Mouse (Mus musculus) c-Kit-positive CD71-negative TER-119-negative erythroid progenitor cells, embryonic 14.5 days (primary cell): ENCODE results near the gene Fam166b.

Experiments
- DNase-seq: peaks from one replicate; pipeline ENCODE4 v3.0.0-alpha.2; 2013; ENCODE audit warnings: low read depth

Fam166b gene

DNA sequence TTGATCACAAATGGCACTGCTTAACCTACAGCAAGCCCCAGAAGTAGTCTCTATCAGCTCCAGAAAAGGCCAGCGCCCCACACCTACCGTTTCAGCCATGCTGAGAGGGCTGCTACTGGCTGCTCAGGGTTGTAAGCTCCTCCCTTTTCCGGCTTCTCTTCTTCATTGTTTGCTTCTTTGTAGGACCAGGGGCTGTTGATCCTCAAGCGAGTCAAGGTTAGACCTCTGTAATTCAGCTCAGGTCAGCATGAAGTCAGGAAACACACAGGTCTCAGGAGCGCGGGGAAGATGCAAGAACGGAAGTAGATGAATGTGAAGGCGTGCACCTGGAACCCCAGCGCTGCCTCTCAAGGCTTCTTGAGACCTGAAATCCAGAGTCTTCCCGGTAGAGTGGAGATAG lies 24.2 kb downstream of the Fam166b start:
- DNase-seq = no peak

DNA sequence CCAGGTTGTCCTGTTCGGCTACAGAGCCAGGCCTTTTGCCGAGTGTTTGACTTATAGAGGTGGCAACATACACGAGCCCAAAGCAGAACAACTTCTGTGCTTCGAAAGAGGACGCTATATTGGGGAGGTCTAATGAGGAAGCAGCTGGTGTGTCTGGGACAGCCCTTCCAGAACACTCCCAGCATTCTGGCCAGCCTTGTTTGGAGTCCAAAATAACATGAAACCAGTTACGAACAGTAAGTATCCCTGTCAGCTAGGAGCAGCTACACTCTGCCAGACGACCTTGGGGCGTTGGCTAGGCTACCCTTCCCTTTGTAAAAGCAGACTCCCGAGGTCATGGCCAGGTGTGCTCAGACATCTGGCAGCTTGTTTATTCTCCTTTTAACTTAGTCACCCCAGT lies 26.7 kb downstream of the Fam166b start:
- DNase-seq = no peak

DNA sequence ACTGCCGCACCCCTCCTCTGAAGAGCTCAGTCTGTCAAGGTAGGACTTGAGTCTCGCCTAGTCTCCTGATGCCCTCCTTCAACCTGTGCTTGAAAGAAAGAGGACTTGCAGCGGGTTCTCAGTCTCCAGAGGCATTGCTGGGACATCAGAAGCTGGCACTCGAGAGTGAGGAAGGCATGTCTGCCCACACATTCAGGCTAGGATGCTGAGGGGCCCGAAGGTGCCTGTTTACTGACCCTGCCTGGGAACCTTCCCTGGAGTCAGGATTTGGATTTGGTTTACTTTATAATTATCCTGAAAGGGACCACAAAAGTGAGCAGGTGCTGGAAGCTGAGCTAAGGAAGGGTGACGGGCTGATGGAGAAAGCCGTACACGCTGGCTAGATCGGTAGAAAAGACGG lies 27.4 kb downstream of the Fam166b start:
- DNase-seq = no peak

DNA sequence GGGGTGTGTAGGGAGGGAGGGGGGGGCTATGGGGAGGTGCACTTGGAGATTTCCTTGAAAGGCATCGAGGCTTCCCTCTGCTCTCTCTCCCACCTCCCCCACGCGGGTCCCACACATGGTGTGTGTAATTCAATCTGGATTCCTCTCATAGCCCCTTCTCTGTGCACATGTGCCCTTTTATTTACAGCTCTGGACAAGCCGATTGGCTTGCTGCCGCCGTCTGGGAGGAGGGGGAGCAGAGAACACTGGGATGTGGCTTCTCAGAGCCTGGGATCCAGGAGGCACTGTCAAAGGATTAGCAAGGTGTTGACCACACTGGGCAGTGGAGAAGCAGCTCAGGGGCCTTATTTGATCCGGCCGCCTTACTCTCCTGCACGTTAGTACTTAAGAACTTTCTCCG lies 28.0 kb downstream of the Fam166b start:
- DNase-seq = no peak

DNA sequence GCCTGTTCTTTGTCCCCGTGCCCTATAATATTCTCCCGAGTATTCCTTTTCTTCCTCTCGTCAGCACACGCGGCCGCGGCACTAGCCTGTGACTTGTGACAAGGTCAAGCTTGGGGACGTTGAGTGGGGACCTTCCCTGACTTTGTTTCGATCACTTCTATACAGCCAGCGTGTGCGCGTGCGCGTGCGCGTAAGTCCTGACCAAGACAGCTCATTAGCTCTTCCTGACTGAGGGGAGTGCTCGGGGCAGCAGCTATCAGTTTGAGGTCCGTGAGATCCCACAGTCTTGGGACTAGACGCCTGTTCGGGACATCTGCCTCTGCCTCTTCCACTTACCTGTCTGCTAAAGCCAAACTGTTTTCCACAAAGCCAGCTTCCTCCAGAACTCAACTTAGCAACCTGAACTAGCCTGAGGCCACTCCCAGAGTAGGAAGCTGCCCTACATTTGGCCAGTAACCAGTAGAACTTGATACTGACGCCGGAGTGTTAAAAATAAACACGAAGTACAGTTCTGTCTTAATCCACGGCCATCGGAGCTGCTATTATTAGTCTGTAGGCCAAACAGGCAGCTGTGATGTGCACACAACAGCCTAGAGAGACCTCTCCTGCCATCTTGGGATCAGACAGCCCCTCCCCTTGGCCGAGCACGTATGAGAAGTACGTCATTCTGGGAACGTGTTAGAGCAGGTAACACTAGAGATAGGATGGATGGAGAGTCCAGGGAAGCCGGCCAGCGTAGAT lies 29.4 kb downstream of the Fam166b start:
- DNase-seq = no peak

DNA sequence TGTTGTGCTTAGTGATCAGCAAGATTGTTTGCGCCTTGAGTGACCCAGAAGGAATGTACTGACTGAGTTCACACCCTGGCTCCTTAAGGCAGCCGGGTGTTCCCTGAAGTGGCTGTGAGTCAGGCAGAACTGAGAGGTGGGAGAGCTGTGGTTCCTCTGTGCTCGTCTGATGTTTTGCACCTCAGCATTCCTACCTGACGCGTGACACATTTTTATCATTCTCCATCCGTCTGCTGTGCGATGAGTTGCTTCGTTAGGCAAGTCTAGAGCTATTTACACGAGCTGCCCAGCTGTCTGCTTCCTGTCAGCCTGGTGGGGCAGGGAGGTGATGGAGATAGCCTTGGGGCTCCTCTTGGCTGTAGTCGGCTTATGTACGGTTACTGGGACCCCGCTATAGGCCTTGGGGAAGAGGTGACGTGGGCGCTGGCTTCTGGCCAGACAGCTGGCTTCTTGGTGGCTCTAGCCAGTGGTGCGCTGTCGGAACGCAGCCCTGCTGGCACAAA lies 30.1 kb downstream of the Fam166b start:
- DNase-seq = no peak

DNA sequence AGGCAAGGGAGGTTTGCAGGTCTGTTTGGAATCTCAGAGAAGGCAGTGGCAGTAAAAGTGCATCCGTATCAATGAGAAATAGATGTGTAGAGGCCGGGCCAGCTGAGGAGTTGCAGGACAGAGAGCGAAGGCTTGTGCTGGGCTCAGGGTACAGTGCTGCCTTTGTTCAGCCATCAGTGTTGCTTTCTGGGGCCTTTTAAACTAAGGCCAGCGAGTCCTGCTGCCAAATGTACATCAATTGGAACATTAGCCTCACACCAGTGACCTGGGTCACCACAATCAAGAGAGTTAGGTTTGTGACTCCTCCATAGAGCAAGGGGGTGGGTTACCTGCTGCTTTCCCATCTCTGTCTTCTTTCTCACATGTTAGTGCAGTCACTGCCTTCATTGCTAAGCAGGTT lies 30.9 kb downstream of the Fam166b start:
- DNase-seq = no peak

DNA sequence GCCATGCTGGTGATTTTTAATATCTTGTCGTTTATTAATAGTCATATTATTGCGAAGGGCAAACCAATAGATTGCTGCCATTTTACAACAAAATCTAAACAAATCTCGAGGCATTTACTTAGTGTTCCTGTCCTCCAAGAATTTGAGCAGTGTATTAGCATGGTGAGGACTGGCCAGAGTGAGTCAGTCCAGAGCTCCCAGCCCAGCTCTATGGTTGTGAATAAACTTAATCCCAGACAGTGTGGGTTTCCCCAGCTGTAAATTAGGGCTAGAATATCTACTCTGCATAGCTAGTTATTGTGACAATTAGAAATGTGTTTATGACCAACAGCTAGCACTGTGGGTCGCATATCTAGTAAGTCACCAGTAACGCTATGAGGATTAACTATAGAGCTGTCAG lies 32.6 kb downstream of the Fam166b start:
- no peak for DNase-seq

DNA sequence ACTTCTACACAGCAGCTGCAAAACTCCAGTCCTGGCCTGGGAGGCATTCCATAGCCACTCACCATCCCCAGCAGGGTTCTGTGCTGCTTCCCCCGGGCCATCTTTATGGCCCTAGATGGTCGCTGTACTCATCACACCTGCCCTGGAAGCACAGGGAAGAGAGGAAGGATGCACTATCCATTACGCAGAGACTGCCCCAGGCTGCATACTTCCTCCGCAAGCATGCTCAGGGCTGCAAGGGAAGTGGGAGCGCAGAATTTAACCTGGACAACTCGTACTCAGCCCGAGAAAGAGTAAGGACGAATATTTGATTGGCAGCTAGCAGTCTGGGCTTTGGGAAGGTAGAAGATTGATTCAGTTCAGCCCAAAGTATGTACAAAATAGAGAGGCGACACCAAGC lies 33.1 kb downstream of the Fam166b start:
- DNase-seq = no peak

DNA sequence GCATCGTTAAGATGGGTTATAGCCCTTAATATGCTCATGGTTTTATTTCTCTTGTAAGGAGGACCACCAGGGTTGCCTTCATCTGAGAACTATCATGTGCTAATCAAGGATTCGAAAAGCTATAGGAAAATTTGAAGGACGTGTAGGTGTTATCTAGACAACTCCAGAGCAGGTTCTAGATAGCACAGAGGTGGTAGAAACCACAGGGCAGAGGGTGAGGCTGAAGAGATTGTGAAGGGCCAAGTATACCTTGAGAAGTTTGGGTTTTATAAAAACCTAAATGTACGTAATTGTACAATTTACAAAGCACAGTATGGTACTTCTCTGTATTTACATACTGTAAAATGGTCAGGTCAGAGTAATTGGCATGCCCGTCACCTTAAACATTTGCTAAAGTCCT lies 33.8 kb downstream of the Fam166b start:
- no peak for DNase-seq

DNA sequence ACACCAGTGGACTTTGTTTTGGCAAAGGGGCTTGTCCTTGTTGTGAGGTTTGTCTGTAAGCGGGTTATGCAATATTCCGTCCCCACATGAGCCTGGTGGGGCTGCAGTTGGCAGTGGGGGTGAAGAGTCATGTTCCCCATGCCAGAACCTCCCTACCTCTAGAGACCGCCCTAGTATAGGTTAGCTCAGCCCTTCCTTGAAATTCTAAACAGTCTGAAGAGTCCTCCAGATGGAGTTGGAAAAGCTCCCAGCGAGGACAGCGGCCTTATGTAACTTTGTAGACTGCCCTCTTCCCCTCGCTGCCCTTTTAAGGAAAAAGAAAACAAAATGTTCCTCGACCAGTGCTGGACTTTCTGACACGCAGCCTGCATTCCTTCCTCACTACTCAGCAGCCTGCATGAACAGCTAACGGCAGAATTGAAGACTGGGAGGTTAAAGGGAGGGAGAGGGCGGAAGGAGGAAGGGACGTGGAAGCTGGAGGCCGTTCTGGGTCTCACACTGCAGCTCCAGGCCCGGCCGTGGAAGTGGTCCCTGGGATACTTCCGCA lies 34.5 kb downstream of the Fam166b start:
- DNase-seq = no peak

DNA sequence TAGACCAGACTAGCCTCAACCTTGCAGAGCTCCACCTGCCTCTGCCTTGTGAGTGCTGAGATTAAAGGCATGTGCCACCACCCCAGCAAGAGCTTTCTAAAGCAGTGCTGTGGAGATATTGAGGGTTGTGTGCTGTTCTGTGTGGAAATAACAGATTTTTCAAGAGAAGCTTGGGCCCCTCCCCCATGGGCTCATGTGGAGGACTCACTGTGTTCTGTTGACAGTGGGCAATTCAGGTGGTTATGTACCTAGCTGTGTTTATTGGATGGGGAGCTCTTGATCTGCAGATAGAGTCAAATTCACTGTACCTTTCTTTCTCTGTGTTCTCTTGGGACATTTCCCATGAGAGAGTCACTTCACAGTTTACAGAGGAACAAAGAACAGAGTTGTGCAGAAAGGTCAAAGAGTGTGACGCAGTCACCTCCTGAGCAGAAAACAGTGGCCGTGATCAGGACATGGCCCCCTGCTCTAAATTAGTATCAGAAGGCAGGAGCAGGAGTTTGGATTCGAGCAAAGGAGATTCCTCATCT lies 37.3 kb downstream of the Fam166b start:
- DNase-seq = no peak

DNA sequence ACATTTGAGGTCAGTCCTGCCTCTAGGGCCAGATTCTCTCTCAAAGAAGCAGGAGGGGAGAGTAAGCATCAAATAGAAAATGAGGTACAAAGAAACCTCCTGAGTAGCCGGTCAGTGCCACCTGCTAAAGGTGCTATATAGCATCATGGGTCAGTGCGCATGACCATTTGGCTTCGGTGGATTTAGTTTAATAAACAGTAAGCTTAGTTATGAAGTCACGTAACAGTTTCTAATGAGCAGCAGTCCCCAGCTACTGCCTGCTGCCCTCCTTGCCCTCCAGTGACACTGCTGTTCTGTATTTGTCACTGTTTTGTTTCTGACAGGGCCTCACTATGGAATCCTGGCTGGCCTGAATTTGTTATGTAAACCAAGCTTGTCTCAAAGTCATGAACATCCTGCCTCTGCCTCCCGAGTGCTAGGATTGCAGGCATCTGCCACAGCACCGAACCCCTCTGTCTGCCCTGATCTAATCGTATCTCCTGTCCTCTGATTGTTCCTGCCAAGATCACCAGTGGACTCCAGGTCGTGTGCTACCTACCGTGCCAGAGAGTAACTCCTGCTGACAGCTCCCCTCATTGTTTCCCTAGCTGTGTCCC lies 39.0 kb downstream of the Fam166b start:
- no peak for DNase-seq

DNA sequence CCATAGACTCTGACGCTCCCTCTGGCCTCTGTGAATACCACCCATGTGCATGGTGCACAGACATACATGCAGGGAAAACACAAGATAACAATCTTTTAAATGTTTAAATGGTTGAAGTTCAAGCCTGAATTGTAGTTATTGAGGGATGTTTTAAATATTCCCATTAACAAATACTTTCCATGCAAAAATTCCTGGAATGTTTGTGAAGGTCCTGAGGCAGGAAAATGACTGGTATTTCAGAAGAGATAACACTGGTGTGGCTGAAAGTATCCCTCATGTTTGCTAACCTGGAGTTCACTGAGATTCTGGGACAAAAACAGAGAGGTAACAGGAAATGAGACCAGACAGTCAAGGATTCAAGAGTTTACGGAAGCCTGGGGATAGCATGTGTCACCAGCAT lies 39.5 kb downstream of the Fam166b start:
- DNase-seq = no peak

DNA sequence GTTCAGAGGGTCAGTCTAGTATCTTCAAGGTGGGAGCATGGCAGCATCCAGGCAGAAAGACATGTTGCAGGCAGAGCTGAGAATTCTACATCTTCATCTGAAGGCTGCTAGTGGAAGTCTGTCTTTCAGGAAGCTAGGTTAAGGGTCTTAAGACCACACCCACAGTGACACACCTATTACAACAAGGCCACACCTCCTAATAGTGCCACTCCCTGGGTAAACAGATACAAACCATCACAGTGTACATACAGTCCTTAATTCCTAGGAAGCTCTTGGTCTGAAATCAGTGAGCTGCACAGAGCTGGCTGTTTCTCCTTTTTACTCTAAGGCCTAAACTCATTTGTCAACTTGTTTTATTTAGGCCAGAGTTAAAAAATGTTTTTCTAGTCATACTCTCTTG lies 42.0 kb downstream of the Fam166b start:
- DNase-seq = no peak

DNA sequence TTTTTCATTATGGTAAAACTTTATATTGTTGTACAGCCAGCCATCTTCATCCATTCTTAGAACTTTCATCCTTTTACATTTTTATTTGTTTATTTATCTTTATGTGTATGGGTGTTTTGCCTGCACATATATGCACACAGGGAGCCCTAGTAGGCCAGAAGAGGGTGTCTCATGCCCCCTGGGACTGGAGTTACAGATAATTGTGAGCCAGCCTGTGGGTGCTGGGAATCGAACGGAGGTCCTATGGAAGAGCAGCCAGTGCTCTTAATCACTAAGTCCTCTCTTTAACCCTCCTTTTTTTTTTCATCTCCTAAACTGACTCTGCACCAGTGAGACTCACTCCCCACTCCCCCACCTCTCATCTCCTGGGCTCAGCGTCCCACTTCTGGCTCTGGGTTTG lies 44.4 kb downstream of the Fam166b start:
- no peak for DNase-seq

DNA sequence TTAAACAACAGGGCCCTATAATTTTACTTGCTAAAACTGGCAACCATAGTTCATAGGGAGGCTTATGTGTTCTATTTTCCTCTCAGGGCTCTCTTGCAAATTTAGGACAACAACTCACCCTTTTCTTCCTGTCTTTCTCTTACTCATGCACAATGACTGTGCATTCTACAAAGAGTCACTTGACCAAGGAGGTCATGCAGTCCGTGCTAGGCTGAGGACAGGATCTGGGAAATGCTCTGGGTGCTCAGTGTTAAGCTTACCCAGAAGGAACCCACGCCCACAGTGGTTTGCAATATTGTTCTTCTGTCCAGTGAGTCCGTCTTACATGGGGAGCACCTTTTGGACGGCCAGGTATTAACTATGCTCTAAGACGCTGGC lies 44.9 kb downstream of the Fam166b start:
- DNase-seq = no peak

DNA sequence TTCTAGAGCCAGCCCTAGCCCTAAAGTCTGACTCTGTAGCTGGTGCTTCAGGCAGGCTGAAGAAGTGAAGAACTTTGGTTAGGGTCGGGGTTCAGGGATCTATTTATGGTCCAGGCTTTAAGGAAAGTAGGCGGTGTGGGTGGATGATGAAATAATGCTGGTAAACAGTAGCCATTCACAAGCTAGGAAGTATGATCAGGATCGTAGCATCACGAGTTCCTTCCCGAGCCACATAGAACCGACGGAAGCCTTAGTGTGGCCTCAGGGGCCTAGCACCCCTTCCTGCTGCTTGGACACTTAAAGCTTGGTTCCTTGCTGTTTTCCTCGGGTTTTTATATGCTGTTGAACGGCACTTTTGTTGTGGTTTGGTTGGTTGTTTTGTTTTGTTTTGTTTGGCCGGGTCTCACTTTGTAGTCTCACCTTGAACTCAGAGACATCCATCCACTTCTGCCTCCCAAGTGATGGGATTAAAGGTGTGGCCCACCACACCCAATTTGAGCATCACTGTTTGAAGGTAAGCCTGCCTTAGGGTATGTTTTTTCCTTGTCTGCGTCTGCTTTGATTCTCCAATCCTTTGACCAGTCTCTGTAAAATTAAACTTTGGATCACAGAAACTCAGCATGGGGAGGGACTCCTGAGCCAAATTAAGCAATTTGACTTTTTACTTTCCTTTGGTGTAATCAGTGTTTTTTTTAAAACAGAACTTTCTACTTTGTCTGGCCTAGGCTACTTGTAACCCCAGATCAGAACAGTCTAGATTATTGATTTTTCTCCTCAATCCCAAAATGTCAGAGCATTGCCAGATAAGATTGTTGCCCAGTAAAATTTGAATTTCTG lies 45.5 kb downstream of the Fam166b start:
- no peak for DNase-seq

DNA sequence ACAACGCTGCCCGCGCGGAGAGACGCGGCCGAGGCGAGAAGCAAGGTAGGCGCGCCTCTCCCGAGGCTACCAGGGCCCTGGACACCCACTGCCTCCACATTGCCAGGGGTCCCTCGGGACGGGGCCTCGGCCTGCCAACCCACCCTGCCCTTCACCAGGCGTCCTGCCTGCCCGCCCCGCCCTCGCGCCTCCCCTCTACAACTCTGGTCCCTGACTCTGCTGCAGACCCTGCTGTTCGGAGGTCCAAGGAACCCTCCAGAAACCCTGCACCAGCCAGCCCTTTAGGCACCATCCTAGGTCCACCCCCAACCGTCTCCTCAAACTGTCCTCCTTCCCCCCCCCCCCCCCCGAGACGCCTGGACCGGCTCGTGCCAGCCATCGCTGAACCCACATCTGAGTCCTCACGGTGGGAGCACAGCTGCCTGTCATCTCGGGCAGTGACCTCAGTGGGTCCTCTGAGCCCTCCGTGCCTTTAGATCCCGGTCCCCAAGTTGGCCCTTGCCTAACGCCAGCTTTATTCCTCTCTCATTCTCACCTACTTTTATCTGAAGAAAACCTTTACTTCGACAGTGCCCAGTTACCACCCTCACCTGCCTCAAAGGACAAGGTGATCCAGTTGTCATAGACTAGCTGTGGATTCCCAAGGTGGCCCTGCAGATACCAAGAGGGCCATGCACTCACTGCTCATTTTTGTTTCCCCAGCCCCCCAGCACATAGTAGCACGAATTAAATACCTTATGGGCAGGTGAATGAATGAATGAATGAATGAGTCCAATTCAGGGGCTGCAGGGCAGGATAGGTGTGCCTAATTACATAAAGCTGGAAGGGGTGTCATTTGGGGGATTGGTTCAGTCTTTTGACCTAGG lies 46.5 kb downstream of the Fam166b start:
- DNase-seq = no peak

DNA sequence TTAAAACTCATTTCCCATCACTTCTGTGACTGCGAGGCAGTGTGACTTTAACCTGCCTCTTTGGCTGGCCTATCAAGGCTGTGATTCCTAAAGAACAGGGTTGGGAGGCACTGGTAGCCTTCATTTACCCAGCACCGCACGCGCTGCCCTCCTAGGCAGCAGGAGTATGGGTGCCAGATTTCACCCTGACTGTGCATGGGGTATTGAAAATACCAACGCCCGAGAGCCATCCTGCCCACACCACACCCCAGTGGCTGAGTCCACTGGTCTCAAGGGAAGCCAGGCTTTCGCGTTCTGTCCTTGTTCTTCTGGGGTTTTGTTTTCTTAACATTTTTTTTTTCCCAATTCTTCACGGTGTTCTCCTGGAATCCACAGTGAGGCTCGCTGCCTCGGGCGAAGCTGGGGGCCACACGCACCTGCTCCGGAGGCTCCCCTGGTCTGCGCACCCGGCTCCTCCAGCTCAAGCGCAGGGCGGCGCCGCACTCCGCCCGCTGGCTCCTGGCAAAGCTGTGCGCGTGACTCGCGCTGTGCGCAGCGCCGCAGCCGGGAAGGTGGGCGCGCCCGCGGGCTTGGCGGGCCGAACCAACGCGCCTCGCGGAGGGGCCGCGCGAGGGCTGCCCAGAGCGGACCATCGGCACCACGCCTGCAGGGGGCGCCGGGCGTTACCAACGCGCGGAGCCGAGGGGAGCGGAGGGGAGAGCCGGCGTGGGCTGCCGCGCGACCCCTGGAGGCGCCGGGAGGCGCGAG lies 47.4 kb downstream of the Fam166b start, which contains the start of gene Rusc2:
TSS of gene Rusc2 (plus strand) at position 572 of the 747 bp plus-strand sequence.
- DNase-seq = no peak

DNA sequence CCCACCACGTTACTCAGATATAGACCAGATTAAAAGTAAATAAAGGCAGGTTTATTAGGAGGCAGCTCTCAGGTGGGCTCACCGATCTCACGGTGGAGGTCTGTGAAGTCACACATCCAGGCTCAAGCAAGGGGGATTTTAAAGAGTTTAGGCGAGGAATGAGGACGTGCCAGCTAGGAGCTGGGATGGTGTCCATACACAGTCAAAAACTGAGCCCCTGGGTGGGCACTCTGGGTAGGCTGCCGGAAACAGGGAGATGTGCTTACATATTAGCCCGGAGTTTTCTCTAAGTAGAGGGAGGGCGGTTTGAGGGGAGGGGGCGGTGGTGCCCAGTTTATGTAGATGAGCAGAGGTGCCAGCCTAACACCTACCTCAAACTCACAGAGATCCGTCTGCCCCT lies 48.0 kb downstream of the Fam166b start:
- no peak for DNase-seq
